Mouse (Mus musculus) layer of hippocampus, adult 8-10 months (tissue): ENCODE measurements at regions not wholly inside any gene's neighbourhood (a gene's known extent, or its start where the extent isn't known, plus 50 kb on each side); places are given as distances from the start of the nearest gene placed in this dataset.

Experiments used
- DNase-seq, 2 experiments: peaks; one replicate each; pipeline ENCODE4 v3.0.0; 2022; ENCODE audit warnings: low spot score in 2 of 2

DNA sequence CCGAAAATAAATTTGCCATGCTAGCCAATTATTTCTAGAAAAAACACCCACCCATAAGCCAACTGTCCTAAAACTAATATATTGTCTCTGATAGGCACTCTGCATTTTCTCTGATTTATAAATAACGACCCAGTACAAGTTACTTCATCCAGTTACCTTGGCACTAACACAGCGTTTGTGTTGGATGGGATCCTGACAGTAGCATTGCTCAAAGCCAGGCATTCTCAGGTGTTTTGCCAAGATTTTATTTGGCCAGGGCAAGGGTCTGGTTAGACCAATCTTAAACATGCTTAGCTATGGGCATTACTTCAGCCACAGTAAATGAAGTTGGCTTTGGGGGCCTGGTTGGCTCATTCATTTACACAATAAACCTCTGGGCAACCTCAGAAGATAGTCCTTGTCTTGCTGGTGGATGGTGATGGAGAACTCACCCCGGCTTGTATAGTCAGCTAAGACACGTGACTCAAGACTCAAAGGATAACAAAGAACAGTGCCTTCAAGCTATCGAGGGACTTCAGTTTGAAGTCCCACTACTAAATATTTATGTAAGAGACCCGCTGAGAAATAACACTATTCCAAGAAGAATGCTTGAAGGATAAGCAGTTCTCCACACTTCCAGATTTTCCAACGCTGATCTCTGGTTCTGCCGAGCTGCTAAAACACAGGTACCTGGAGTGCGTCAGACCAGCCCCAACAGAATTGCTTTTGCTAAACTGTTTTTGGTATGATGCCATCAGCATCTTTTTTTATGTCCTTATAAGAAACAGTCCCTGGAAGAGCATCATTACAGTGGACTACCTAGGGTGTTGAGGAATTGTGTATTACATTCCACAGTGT, 125.0 kb upstream of the Pkdcc start:
- DNase-seq: no peak

DNA sequence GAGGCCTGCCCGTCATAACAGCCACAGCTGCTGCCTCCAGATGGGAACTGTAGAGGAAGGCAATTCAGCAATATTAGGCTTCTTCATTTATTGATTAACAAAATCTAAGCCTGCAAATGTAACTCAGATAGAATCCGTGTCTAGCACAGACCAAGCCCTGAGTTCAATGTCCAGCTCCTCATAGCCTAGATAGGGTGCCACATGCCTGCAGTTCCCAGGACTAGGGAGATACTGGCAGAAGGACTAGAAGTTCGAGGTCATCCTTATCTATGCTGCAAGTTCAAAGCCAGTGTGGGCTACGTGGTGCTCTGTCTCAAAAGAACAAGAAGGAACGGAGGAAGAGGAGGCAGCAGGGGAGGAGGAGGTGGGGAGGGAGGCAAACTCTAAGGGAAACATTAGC, 121.2 kb upstream of the Pkdcc start:
- DNase-seq: no peak

DNA sequence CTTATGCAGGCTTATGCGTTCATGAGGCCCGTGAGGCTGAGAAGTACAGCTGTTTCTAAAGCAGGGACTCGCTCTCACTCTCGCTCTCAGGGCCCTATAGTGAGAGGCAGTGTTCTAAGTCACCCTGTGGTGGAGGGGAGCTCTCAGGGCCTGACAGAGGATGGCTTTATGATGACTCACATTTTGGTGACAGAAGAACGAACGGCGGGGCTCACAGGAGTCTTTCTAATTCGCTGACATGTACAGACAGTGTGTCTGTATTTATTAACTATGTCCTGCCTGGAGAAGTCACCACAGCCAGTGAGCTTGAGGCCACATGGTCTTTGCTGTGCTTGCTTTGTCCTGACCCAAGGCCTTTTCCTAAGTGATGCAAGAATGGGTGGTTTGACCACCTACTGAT, 118.6 kb upstream of the Pkdcc start:
- no peak for DNase-seq

DNA sequence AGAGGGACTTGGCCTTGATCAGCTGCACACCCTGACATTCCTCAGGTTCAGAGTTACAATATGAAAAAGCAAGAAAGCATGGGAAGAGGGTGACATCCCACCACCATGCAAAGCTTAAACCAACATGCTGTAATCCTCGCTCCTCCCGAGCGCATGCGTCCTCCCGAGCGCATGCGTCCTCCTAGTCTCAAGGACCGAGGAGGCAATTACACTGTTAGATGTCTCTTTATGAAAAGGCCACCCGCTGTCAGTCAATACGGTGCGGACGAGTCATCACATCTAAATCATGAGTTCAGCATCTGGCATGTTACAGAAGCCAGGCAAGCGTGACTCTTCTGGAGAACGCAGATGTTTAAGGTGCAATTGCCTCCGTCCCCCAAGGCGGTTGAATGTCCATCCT, 117.1 kb upstream of the Pkdcc start:
- DNase-seq: no peak

DNA sequence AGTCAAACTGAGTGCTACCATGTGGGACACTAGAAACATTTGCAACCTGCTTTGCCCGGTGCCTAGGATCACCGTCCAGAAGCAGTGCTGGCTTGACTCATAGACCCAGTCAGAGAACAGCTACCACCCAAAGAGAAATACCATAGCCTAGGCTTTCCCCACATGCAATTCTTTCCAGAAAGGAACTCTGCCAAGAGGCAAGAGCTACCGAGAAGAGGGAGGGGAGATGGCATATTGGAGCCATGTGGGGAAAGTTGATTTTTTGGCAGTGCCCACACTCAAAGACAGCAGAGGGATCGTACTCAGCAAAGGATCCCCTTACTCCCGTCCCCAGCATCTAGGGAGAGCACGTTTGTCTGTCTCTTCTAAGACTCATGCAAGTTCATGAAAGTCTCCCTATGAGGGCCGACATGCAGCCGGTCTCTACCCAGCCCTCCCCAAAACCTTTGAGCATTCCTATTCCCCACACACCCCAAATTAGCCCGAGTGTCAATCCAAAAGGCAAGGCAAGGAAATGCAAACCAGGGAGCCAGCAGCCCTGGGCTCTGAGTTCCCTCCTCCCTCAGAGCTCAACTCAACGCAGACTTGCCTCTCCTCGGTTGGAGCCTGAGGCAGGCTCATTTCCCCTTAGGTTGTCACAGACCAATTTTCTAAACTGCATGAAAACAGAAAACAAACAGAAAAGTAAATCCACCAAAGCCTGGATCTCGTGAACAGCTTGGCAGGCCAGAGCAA, 116.2 kb upstream of the Pkdcc start:
- no peak for DNase-seq

DNA sequence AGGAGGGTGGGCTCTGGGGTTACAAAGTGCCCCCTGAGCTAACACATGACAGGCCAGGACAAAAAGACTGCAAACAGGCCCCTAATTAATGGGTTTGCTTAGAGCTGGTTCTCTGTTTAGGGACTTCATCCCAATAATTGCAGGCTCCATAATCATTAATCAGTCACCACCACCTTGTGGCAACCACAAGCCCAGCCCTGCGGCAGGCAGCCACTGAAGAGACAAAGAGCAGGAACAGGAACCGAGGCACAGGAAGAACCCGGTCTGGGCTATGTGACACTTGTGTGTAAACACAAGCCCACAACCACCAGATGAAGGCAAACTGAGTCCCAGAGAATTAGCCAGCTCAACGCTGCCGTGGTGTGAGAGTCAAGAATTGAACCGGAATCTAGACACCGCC, 114.1 kb upstream of the Pkdcc start:
- DNase-seq: no peak

DNA sequence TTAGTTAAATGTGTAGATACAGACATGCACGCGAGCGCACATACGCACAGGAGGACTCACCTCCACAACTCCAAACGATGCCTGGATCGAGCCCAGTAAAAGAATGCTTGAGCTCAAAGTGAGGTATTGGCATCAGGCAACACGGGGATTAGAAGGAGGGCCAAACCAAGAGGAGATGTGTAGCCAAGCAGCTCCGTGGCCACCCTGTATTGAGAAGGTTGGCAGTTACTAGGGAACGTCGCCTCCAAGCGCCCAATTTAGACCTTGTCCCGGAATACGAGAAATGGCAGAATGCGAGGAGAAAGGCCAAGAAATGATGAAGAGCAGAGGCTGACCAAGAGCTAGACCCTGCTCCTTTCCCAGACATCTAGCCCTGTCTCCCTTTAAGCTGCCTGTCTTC, 113.3 kb upstream of the Pkdcc start:
- no peak for DNase-seq

DNA sequence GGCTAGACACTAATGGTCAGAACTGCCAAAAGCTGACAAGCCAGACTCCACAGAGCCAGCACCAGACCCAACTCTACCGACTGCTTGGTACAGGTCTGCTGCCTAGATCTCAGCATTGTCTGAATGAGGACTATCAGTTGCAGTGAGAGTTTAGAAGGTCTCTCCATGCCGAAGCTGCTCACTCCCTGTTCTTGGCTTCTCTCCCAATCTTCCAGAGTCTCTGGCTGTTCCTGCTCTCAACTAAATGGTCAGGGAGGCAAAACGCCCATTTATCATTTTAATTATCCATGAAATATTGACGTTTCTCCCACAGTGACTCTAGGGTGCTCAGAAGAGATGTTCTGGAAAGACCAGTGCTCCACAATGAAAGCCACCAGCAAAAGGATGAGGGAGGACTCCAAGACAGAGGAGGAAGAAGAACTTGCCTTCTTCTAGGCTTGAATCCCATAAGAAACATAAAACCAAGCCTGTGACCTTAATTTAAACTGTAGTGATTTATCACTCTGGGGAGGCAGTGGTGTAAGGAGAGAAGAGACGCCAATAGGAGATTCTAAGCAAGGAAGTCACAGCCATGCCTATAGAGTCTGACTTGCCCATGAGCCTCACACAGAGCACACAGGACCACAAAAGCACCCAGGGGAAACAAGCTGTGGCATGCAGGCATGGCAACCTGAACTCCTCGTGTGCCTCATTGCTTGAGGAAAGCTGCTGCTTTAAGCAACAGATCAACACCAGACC, 112.2 kb upstream of the Pkdcc start:
- no peak for DNase-seq

DNA sequence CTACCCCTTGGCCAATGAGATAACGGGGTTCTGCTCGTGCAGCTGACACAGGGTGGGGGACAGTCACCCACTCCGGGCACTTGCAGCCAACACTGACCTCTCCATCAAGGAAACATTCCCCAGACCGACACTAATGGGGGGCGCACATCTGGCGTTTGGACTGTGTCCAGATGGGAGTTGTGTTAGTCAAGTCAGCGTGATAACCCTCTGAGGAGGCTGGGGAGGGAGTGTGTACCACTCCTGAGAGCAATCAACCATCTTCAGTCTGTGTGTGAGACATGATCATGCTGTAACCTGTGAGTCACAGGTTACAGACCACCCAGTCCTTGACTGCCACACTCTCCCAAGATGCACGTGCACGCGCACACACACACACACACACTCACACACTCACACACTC, 106.9 kb upstream of the Pkdcc start:
- DNase-seq: no peak

DNA sequence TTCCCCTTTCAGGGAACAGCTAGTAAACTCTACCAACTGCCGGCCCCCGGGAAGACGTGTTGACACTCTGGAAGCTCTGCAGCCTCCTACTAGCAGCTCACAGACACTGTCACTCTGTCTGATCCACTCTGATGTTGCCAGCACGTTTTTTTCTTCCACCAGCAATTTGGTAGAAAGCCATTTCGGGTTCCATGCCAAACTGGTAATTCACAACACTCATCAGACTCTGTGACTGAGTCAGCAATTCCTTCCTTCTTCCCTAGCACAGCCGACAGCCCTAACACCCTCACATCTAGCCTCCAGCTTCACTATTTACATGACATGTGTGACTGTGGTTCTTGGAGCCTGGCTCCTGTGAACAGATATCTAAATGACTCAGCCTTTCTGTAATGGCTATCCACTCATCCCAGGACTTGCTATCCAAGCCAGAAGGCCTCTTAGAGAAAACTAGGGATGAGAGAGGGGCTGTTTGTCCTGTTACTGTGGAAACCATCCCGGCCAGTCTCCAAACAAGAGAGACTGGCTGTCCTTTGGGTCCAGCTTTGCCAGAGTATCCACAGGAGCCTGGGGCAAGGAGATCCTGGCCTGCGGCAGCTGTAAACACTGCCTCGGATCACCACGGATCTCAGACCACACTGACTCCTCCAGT, 105.2 kb upstream of the Pkdcc start:
- DNase-seq: peak; percentile 61 to 72

DNA sequence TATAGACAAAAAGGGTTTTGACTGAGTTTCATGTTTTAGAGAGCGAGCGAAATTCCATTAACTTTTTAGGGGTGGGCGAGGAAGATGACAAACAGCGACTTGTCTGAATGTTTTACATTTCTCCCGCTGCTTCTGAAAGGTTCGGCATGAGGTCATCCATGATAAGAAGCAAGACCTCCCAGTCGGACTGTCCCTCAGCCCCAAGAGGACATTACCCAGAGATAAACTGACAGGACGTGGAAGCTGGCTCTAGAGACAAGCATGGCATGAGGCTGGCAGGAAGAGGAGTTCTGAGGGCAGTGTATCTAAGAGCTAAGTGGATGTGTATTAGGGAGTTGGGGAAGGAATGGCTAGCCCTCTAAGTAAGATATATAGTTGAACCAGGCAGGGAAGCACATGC, 104.5 kb upstream of the Pkdcc start:
- no peak for DNase-seq

DNA sequence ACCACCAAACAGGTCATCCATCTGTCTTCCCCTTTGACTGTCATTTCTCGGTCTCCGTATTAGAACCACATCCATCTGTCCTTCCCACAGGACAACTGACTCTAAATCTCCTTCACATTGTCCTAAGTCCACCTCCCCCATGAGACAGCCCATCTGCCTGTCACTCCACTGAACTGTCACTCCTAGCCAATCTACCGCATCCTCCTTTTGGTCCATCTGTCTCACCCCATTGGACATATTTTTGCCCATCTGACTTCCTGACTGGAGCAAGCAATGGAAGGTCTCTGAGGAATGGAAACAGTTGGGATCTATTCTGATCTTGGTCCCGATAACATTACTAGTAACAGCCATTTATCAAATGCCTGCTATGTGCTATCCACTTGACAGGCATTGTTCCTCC, 99.9 kb upstream of the Pkdcc start:
- DNase-seq: peak in 1 of 2 experiments; percentile 29

DNA sequence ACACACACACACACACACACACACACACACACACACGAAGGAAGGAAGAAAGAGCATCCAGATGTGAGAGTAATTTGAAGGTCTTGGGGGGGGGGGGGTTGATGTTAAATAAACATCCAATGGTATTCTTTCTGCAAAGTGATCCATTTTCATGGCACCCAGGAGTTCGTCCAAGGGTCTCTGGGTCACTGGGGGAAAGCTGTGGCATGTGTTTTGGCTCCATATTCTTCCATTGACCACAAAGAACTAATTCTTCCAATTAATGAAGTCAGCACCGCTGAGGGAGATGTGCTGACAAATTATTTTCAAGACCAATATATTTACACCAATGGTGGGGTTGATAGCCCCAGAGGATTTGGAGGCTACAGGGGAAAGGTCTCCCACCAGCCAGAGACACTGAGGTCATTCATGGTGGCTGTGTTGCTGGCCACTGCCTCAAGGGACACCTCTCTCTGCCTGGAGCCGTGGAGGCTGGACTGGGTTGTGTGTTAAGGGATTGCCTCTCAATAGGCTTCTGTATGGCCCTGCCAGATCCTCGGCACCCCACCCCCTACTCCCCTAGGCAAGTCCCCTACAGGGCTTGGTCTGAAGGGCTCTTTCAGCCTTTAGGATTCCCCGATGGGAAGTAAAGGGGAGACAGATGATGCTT, 99.1 kb upstream of the Pkdcc start:
- DNase-seq: no peak

DNA sequence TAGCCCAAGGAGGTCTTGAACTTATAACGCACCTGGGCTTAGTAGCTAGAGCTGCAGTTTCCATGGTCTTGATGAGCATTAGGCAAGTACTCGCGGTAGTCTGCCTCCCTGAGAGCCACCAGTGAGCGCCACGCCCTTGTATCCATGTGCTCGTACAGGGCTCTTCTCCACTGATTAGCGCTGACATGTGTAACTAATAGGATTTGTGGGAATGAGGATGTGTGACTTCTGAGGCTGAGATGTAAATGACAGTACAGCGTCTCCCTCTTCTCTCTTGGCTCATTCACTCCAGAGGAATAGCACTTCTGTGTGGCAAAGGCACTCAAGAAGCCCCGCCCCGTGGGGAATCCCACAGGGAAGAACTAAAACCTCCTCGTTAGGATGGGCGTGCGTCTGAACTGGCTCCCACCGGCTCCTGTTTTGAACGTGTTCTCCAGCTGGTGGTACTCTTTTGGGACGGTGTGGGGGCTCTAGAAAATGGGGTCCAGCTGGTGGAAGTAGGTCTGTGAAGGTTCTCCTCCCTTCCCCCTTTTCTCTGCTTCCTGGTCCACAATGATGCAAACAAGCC, 94.3 kb upstream of the Pkdcc start:
- no peak for DNase-seq

DNA sequence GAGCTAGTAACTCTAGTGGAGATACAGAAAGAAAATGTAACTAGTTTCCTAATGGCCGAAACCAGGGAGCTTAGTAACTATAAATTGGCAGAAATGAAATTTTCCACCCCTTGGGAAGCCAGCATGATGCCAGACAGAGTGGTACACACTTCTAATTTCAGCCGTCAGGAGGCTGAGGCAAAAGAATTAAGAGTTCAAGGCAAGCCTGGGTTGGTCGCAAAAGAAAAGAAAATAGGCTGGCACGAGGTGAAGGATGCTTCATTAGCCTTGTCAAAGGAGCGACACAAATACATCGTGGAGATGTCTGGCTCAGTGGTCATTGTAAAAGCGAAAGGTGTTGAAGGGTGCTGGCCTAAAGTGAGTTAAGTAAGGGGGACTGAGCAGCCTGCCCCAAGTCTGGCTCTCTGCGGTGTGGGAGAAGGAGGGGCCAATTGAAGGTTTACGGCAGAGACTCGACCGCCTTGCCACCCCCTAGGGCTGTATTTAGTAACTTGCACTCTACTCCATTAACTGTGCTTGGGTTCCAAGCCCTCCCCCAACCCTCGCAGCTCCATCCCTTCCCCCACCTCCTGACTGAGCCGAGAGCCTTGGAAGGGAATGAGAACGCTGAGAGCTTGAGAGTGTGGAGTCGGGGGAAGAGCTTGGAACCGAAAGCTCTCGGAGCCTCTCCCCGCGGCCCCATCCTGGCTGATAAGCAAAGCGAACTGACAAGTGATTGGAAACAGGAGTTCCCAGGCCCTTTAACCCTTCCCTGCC, 92.4 kb upstream of the Pkdcc start:
- DNase-seq: no peak

DNA sequence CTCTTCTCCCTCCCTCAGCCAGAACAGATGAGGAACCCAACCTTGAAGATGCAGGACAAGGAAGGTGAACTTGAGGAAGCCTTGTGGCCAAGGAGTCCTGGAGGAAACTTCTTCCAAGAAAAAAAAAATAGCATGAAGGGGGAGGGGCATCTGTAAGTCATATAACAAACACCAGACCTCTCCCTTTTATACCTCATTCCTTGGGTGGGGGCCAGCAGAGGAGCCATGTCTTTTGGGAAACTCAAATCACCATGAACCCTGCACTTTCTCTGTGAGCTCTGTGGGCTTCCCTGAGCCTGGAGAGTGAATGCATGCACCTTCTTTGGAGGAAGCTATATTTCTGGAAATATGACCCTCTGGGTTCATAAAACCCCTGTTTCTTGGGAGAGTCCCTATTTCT, 90.0 kb upstream of the Pkdcc start:
- no peak for DNase-seq

DNA sequence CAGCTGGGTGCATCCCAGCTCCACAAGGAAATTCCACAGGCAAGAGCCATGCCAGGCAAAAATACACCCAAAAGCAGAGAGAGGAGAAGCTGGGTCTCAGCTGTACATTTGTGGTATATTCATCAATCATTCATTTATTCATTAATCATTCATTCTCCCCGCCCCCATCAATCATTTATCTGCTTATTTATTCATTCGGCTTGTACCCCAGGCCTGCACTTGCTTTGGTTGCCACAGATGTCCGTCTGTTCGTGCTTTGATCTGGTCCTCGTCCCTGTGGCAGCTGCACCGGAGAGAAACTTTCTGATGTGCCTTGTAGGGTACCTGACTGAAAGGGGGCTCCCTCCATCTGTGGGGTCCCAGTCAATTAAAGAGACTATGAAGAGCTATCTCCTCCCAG, 87.2 kb upstream of the Pkdcc start:
- no peak for DNase-seq

DNA sequence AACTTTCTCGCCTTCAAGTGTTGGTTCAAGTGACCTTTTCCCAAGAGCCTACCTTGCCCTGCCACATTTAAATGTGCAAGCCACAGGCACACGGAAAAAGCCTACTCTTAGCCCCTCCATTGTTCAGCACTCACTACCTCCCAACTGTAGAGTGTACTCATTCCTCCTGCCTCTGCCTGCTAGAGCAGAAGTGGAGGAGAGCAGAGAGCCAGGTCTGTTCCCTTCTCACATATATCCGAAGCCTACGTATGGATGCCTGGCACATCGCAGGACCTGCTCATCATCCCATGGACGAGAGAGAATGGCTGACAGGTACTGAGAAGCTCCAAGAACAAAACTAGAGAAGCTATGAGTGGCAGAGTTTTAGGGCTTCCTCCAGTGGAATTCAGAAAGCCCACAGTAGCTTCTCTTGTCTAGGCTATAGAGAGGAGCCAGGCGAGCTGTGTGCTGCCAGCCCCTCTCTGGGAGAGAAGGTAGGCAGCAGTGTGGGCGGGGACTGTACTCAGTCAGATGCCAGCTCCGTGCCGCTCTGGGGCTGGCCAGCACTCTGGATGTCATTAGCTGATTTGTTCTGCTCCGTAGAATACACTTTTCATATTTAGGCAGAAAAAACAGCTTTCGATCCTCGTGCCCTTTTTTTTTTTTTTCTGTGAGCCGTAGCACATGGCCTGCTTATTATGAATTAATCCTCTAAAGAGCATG, 86.1 kb upstream of the Pkdcc start:
- DNase-seq: peak; percentile 65 to 68

DNA sequence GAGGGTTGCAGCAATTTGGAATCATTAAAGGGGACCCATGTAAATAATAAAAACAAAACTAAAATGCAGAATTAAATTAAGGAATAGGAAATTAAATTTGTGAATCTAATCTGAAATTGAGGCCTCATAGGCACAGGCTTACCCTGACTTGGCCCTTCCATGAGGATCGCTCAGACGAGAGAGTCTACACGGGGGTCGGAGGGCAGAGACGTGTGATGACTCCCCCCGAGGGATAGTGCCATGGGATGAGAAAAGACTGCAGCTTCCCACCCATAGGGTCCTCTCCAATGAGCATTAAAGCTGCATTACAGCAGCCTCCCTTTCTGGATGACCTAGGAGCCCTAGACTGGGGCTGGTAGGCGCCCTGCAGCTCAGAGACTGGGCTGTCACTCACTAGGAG, 85.4 kb upstream of the Pkdcc start:
- no peak for DNase-seq

DNA sequence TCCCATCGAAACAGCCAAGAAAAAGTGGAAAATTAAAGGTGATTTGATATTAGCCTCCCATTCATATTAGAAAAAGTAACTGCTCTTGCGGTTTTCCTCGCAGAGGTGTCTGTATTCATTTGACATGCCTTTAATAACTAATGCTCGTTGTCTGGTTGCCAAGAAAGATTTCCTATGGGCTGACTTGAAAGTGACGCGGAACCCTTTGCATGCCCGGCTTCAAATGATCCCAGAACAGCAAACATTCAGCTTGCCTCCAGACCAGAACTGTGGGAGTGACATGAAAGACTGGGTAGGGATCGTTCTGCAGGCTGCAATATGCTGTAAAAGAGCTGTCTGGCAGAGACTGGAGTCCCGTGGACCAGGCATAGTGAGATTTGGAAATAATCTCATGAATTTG, 81.9 kb upstream of the Pkdcc start:
- peak in 1 of 2 experiments; percentile 24 for DNase-seq
